In the genomic region with DNA sequence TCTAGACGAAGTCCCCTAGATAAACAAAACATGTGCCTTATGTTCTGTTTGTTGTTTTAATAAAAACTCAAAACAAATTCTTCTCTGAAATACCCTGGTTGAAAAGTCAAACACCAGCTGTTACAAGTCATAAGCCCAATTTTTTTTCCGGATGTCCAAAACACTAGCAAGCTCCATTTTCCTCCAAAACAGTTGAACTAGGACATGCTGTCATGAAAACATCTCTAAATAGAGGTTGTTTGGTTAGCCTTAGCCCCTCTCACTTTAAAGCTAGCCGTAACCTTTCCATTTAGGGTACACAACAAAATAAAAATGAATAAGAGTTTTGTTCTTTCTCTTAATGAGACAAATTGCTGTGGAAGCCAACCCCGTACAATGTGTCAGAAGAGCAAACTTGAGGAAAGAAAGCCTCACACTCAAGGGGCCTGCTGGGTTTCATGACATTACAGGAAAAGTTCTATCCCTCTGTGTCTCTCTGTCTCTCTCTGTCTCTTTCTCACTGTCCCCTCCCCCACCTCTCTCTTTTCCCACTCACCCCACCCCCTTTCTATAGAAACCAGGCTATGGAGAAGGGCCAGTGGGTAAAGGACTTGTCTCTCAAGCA, we compare ENCODE assay signal across 14 mouse cellular contexts.
"Had no signal": no experiment of that assay in that cellular context is flagged by ENCODE, and none has a peak within 500 bp of the region (broad histone marks: within the 10 kb centered on the region; RNA-seq: fewer than 3 reads in every experiment).

No protein-coding gene starts in this region.

- DNase-seq: left cerebral cortex, postnatal 4 days; liver, postnatal 0 days; lung, postnatal 36 days; midbrain, embryonic 14.5 days; thymus, adult 18-20 months; thymus, postnatal 36 days had no signal

- H3K4me2 ChIP-seq: limb, embryonic 12.5 days; limb, embryonic 15.5 days; liver, embryonic 11.5 days; midbrain, embryonic 11.5 days had no signal

- H3K27ac ChIP-seq: hindbrain, postnatal 0 days; limb, embryonic 12.5 days; limb, embryonic 15.5 days; liver, embryonic 14.5 days had no signal

- H3K36me3 ChIP-seq: limb, embryonic 12.5 days; limb, embryonic 15.5 days had no signal

- H3K4me3 ChIP-seq: limb, embryonic 12.5 days; limb, embryonic 15.5 days had no signal

- ATAC-seq: hindbrain, postnatal 0 days; inflammation-experienced regulatory T-cells, adult 6 months; intestine, embryonic 16.5 days; liver, postnatal 0 days had no signal

- H3K9ac ChIP-seq: limb, embryonic 12.5 days; limb, embryonic 15.5 days; liver, embryonic 14.5 days; liver, postnatal 0 days had no signal

- H3K27me3 ChIP-seq: limb, embryonic 12.5 days; limb, embryonic 15.5 days had no signal

- H3K9me3 ChIP-seq: limb, embryonic 12.5 days; limb, embryonic 15.5 days had no signal

- H3K4me1 ChIP-seq: limb, embryonic 15.5 days had no signal
